Mouse (Mus musculus): ENCODE data around the gene Ppa2. TPM values are rescaled to one million over a fixed set of nuclear protein-coding genes. Genes with fewer than 3 reads are reported as not detected.
A peak's percentile ranks its signal among the peaks of the same experiment; 100 is the strongest.

Ppa2 gene
- total and polyA plus RNA-seq, 3 experiments = 33.6 to 36.3 TPM; not detected in 1

DNA sequence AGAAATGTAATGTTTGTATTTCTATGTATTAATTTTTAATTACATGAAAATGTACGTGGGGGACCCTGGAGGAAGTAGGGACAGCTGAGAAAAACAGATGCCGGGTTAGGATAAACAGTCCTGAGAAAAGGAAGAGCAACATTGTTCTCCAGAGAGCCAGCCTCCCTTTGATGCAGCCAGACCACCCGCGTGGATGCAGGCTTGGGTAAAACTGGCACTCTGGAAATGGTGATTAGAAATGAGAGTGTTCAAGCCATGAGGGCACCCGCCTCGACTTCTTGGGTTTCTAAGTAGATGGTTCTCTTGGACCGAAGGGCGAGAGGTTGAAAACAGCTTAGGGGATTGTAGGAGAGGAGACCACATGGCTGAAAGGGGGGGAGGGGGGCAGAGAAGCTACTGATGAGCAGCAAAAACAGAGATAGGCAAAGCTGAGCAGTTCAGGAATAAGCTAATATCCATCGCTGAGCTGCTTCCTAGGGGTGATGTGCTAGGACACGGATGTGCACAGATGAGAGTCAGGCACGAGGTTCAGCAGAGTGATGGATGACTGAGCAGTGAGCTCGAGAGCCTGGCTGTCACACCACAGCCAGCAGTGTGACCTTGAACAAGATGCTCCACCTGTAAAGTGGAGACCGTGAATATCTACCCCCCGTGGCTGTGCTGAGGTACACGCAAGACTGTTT is 21.4 kb downstream of the Ppa2 start:
- no peaks in the 10 kb centered on the region for H3K9me3 ChIP-seq (replicated peaks; ENCODE audit: insufficient read depth, low read length)
- H3K4me1 ChIP-seq (ENCODE audit: control insufficient read depth in 1 of 2, insufficient read depth in 2 of 2, low read length in 2 of 2) = no peaks in the 10 kb centered on the region
- DNase-seq (ENCODE audit: low read depth, low spot score) = no peak
- H3K9ac ChIP-seq (ENCODE audit: control insufficient read depth, low read depth, low read length, poor library complexity, severe bottlenecking) = no peak overlapping the region
- no peaks in the 10 kb centered on the region for H3K27me3 ChIP-seq (ENCODE audit: control insufficient read depth in 1 of 2, insufficient read depth in 2 of 2, low read length in 2 of 2)
- no peaks in the 10 kb centered on the region for H3K79me2 ChIP-seq (ENCODE audit: control insufficient read depth, insufficient read depth, low read length, poor library complexity)
- no peak overlapping the region for H3K4me3 ChIP-seq (ENCODE audit: control insufficient read depth in 1 of 2, insufficient read depth in 1 of 2, low read depth in 2 of 2, low read length in 2 of 2)
- TF ChIP-seq ZKSCAN1 (IDR thresholded peaks at IDR 0.05; ENCODE audit: low read depth, low read length) = no peak
- TF ChIP-seq USF1 (IDR thresholded peaks at IDR 0.05; ENCODE audit: low read depth, low read length) = no peak
- no peak for TF ChIP-seq ZC3H11A (IDR thresholded peaks at IDR 0.05; ENCODE audit: low read depth, low read length)
- TF ChIP-seq MAX (IDR thresholded peaks at IDR 0.05; ENCODE audit: low read length) = no peak
- TF ChIP-seq JUND (IDR thresholded peaks at IDR 0.05; ENCODE audit: low read depth, low read length) = no peak
- TF ChIP-seq ZNF384 (IDR thresholded peaks at IDR 0.05; ENCODE audit: low read depth, low read length) = no peak
- TF ChIP-seq MYC (IDR thresholded peaks at IDR 0.05; ENCODE audit: low read depth, low read length) = no peak
- TF ChIP-seq MEF2A (IDR thresholded peaks at IDR 0.05; ENCODE audit: extremely low read depth, insufficient replicate concordance, low read depth, low read length, poor library complexity, severe bottlenecking) = no peak
- TF ChIP-seq CTCF (IDR thresholded peaks at IDR 0.05 in 2 of 3, conservative IDR thresholded peaks at IDR 0.05 in 1 of 3; ENCODE audit: control insufficient read depth in 1 of 3, insufficient read depth in 1 of 3, low read depth in 2 of 3, low read length in 3 of 3, poor library complexity in 1 of 3, severe bottlenecking in 1 of 3) = no peak
- TF ChIP-seq GATA1 (IDR thresholded peaks at IDR 0.05; ENCODE audit: low read depth, low read length) = no peak
- TF ChIP-seq BHLHE40 (IDR thresholded peaks at IDR 0.05; ENCODE audit: borderline replicate concordance, low read depth, low read length) = no peak
- peaks cover 0 to 2% of the 10 kb centered on the region in 2 experiments; a peak in 1 of 4 replicates for H3K36me3 ChIP-seq (ENCODE audit: control insufficient read depth in 1 of 2, insufficient read depth in 2 of 2, low read length in 2 of 2)
- H3K27ac ChIP-seq (ENCODE audit: control insufficient read depth, low read depth, low read length) = no peak overlapping the region

DNA sequence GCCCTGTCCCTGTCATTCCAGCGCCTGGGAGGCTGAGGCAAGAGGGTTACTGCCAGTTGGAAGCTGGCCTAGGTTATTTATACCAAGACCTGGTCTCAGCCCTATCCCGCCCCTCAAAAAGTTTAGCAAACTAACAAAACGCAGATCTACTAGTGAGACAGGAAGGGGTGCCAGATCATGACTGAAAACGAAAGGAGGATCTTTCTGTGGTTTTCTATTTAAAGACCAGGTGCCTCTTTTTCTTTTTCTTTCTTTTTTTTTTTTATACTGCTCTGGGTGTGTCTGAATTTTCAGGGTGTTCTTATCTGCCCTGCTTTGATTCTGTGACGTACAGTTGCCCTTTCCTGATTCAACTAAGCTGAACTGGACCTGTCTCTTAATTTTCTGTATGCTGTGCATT is 22.4 kb downstream of the Ppa2 start:
- peaks cover 0 to 2% of the 10 kb centered on the region in 2 experiments; a peak in 2 of 4 replicates for H3K36me3 ChIP-seq (ENCODE audit: control insufficient read depth in 1 of 2, insufficient read depth in 2 of 2, low read length in 2 of 2)
- H3K27me3 ChIP-seq (ENCODE audit: control insufficient read depth in 1 of 2, insufficient read depth in 2 of 2, low read length in 2 of 2) = no peaks in the 10 kb centered on the region
- no peaks in the 10 kb centered on the region for H3K79me2 ChIP-seq (ENCODE audit: control insufficient read depth, insufficient read depth, low read length, poor library complexity)
- DNase-seq (ENCODE audit: low read depth, low spot score) = no peak
- no peak overlapping the region for H3K27ac ChIP-seq (ENCODE audit: control insufficient read depth, low read depth, low read length)
- H3K4me1 ChIP-seq (ENCODE audit: control insufficient read depth in 1 of 2, insufficient read depth in 2 of 2, low read length in 2 of 2) = no peaks in the 10 kb centered on the region
- TF ChIP-seq GABPA (IDR thresholded peaks at IDR 0.05; ENCODE audit: low read depth, low read length) (no peak), ZNF384 (IDR thresholded peaks at IDR 0.05; ENCODE audit: low read depth, low read length) (peak; percentile 77), RCOR1 (IDR thresholded peaks at IDR 0.05; ENCODE audit: low read depth, low read length) (peak; percentile 53; the same call in 1 of the 2 replicates)
- no peaks in the 10 kb centered on the region for H3K9me3 ChIP-seq (replicated peaks; ENCODE audit: insufficient read depth, low read length)
- no peak overlapping the region for H3K9ac ChIP-seq (ENCODE audit: control insufficient read depth, low read depth, low read length, poor library complexity, severe bottlenecking)
- no peak overlapping the region for H3K4me3 ChIP-seq (ENCODE audit: control insufficient read depth in 1 of 2, insufficient read depth in 1 of 2, low read depth in 2 of 2, low read length in 2 of 2)

Measured in MEL (cell line).